Mouse (Mus musculus) cerebellum, adult 2 months (tissue): ENCODE data around the gene Klf16.

ENCODE experiments used
- CTCF ChIP-seq: fragments of 200-500 bp; IDR thresholded peaks from 2 replicates; pipeline ENCODE4 v1.5.1; 2011; ENCODE audit warnings: low read depth, mild to moderate bottlenecking, control low read depth, low read length, moderate library complexity, borderline replicate concordance; ENCODE audit not compliant: insufficient read depth
- POLR2A ChIP-seq: fragments of 200-500 bp; IDR thresholded peaks from 2 replicates; pipeline ENCODE4 v1.6.1; 2011; ENCODE audit warnings: low read length, control low read depth, borderline replicate concordance; ENCODE audit not compliant: insufficient read depth

- TF ChIP-seq POLR2A (no peak), CTCF (no peak)
These were observed 44.3 kb downstream of the Klf16 start for GRCm38 (mm10) chr10:80532783-80533182.
